Mouse (Mus musculus) MEL (cell line): ENCODE results near the gene Apobec3. TPM values are rescaled to one million over a fixed set of nuclear protein-coding genes. Genes with fewer than 3 reads are reported as not detected.

Experiments
- DNase-seq: peaks from one replicate; pipeline ENCODE4 v3.0.0; 2011; ENCODE audit warnings: low read depth, low spot score
- H3K27ac ChIP-seq: 2 replicates; pipeline ENCODE4 v1.5.1; 2012; ENCODE audit warnings: low read depth, mild to moderate bottlenecking, control low read depth, low read length, moderate library complexity; ENCODE audit not compliant: control insufficient read depth
- H3K27me3 ChIP-seq, 2 experiments: fragments of 150-350 bp in 1 of 2; sonication (generic) in 1 of 2; 2 replicates each; pipeline ENCODE4 v1.6.1; 2012; ENCODE audit warnings: low read length in 2 of 2, mild to moderate bottlenecking in 2 of 2, improper control_type of control experiment in 1 of 2, moderate library complexity in 1 of 2; ENCODE audit not compliant: insufficient read depth in 2 of 2, control insufficient read depth in 1 of 2
- H3K36me3 ChIP-seq, 2 experiments: 2 replicates each; pipeline ENCODE4 v1.6.1; 2012 to 2014; ENCODE audit warnings: low read length in 2 of 2, improper control_type of control experiment in 1 of 2, inconsistent platforms in 1 of 2, mild to moderate bottlenecking in 1 of 2; ENCODE audit not compliant: insufficient read depth in 2 of 2, control insufficient read depth in 1 of 2
- H3K4me1 ChIP-seq, 2 experiments: fragments of 150-350 bp in 1 of 2; sonication (generic) in 1 of 2; 2 replicates each; pipeline ENCODE4 v1.6.1; 2012; ENCODE audit warnings: low read length in 2 of 2, improper control_type of control experiment in 1 of 2, mild to moderate bottlenecking in 1 of 2; ENCODE audit not compliant: insufficient read depth in 2 of 2, control insufficient read depth in 1 of 2
- H3K4me3 ChIP-seq, 2 experiments: fragments of 150-350 bp in 1 of 2; sonication (generic) in 1 of 2; 2 replicates each; pipeline ENCODE4 v1.5.1; 2012; ENCODE audit warnings: low read depth in 2 of 2, low read length in 2 of 2, mild to moderate bottlenecking in 2 of 2, moderate library complexity in 2 of 2, control low read depth in 1 of 2, improper control_type of control experiment in 1 of 2; ENCODE audit not compliant: control insufficient read depth in 1 of 2, insufficient read depth in 1 of 2
- H3K79me2 ChIP-seq: 2 replicates; pipeline ENCODE4 v1.6.1; 2012; ENCODE audit warnings: mild to moderate bottlenecking, low read length, moderate library complexity; ENCODE audit not compliant: control insufficient read depth, poor library complexity, insufficient read depth
- H3K9ac ChIP-seq: 2 replicates; pipeline ENCODE4 v1.6.1; 2012; ENCODE audit warnings: low read depth, mild to moderate bottlenecking, control low read depth, low read length, moderate library complexity; ENCODE audit not compliant: control insufficient read depth, poor library complexity, severe bottlenecking
- H3K9me3 ChIP-seq: fragments of 150-350 bp; sonication (generic); replicated peaks from 2 replicates; pipeline ENCODE4 v1.6.1; 2012; ENCODE audit warnings: mild to moderate bottlenecking, low read length, improper control_type of control experiment, moderate library complexity; ENCODE audit not compliant: insufficient read depth
- BHLHE40 ChIP-seq: IDR thresholded peaks from 2 replicates; pipeline ENCODE4 v1.6.1; 2012; ENCODE audit warnings: low read depth, mild to moderate bottlenecking, inconsistent platforms, low read length, improper control_type of control experiment, borderline replicate concordance
- CTCF ChIP-seq, 3 experiments: IDR thresholded peaks in 2 of 3; conservative IDR thresholded peaks in 1 of 3; 2 replicates each; pipeline ENCODE4 v1.5.1; 2011 to 2012; ENCODE audit warnings: low read length in 3 of 3, low read depth in 2 of 3, mild to moderate bottlenecking in 2 of 3, improper control_type of control experiment in 1 of 3, inconsistent platforms in 1 of 3, mixed read lengths in 1 of 3, moderate library complexity in 1 of 3; ENCODE audit not compliant: control insufficient read depth in 1 of 3, insufficient read depth in 1 of 3, poor library complexity in 1 of 3, severe bottlenecking in 1 of 3
- E2F4 ChIP-seq: IDR thresholded peaks from 2 replicates; pipeline ENCODE4 v1.6.1; 2011; ENCODE audit warnings: low read depth, low read length, improper control_type of control experiment, borderline replicate concordance
- ELF1 ChIP-seq: IDR thresholded peaks from 2 replicates; pipeline ENCODE4 v1.6.1; 2014; ENCODE audit warnings: low read depth, mild to moderate bottlenecking, inconsistent platforms, low read length, improper control_type of control experiment, moderate library complexity
- ETS1 ChIP-seq: IDR thresholded peaks from 2 replicates; pipeline ENCODE4 v1.6.1; 2012; ENCODE audit warnings: low read depth, mild to moderate bottlenecking, inconsistent platforms, low read length, improper control_type of control experiment, moderate library complexity
- HCFC1 ChIP-seq: IDR thresholded peaks from 2 replicates; pipeline ENCODE4 v1.6.1; 2012; ENCODE audit warnings: low read depth, mild to moderate bottlenecking, inconsistent platforms, low read length, improper control_type of control experiment, moderate library complexity
- JUND ChIP-seq: IDR thresholded peaks from 2 replicates; pipeline ENCODE4 v1.6.1; 2011; ENCODE audit warnings: low read depth, mild to moderate bottlenecking, improper control_type of control experiment, low read length
- MAFK ChIP-seq: IDR thresholded peaks from 2 replicates; pipeline ENCODE4 v1.6.1; 2011; ENCODE audit warnings: low read depth, mild to moderate bottlenecking, low read length, improper control_type of control experiment, borderline replicate concordance
- MAX ChIP-seq: IDR thresholded peaks from 2 replicates; pipeline ENCODE4 v1.6.1; 2011; ENCODE audit warnings: low read length, improper control_type of control experiment
- MAZ ChIP-seq: IDR thresholded peaks from 2 replicates; pipeline ENCODE4 v1.6.1; 2012; ENCODE audit warnings: low read depth, mild to moderate bottlenecking, inconsistent platforms, low read length, improper control_type of control experiment
- MXI1 ChIP-seq: IDR thresholded peaks from 2 replicates; pipeline ENCODE4 v1.6.1; 2011; ENCODE audit warnings: mild to moderate bottlenecking, low read depth, low read length, improper control_type of control experiment
- MYB ChIP-seq: IDR thresholded peaks from 2 replicates; pipeline ENCODE4 v1.6.1; 2011; ENCODE audit warnings: mild to moderate bottlenecking, low read depth, low read length, improper control_type of control experiment
- MYC ChIP-seq: IDR thresholded peaks from 2 replicates; pipeline ENCODE4 v1.6.1; 2011; ENCODE audit warnings: low read depth, mild to moderate bottlenecking, low read length, improper control_type of control experiment, moderate library complexity
- NRF1 ChIP-seq: IDR thresholded peaks from 2 replicates; pipeline ENCODE4 v1.6.1; 2014; ENCODE audit warnings: low read depth, mild to moderate bottlenecking, inconsistent platforms, low read length, improper control_type of control experiment, moderate library complexity; ENCODE audit not compliant: poor library complexity, insufficient read depth, severe bottlenecking
- SIN3A ChIP-seq: IDR thresholded peaks from 2 replicates; pipeline ENCODE4 v1.6.1; 2012; ENCODE audit warnings: low read length, improper control_type of control experiment, inconsistent platforms
- SMC3 ChIP-seq: IDR thresholded peaks from 2 replicates; pipeline ENCODE4 v1.6.1; 2011; ENCODE audit warnings: low read depth, low read length, improper control_type of control experiment
- UBTF ChIP-seq: IDR thresholded peaks from 2 replicates; pipeline ENCODE4 v1.6.1; 2012; ENCODE audit warnings: low read depth, mild to moderate bottlenecking, inconsistent platforms, low read length, improper control_type of control experiment, moderate library complexity, borderline replicate concordance; ENCODE audit not compliant: insufficient read depth
- USF1 ChIP-seq: IDR thresholded peaks from 2 replicates; pipeline ENCODE4 v1.6.1; 2014; ENCODE audit warnings: low read depth, mild to moderate bottlenecking, inconsistent platforms, low read length, improper control_type of control experiment, moderate library complexity
- USF2 ChIP-seq, 2 experiments: IDR thresholded peaks; 2 replicates each; pipeline ENCODE4 v1.6.1; 2011 to 2012; ENCODE audit warnings: improper control_type of control experiment in 2 of 2, low read length in 2 of 2, borderline replicate concordance in 1 of 2, inconsistent platforms in 1 of 2, low read depth in 1 of 2, mild to moderate bottlenecking in 1 of 2; ENCODE audit not compliant: insufficient read depth in 1 of 2
- ZKSCAN1 ChIP-seq: IDR thresholded peaks from 2 replicates; pipeline ENCODE4 v1.6.1; 2012; ENCODE audit warnings: low read depth, mild to moderate bottlenecking, inconsistent platforms, low read length, improper control_type of control experiment, moderate library complexity
- polyA plus RNA-seq, 2 experiments: library from polyadenylated mRNA; stranded (reverse) in 1 of 2; unstranded in 1 of 2; fragments of >175 nt in 1 of 2; fragments of >200 nt in 1 of 2; gene quantifications; 2 replicates each; pipeline versions ENCODE4 v1.2.1 to v1.2.4; 2012; ENCODE audit warnings: low replicate concordance in 2 of 2, low read depth in 1 of 2; ENCODE audit not compliant: insufficient read length in 2 of 2, insufficient read depth in 1 of 2, missing spikeins in 1 of 2
- total RNA-seq: library from RNA; depleted of rRNA; stranded (reverse); fragments of 300-350 nt; gene quantifications from 2 replicates; pipeline ENCODE4 v1.2.3, GENCODE M21; 2012

Apobec3 gene
- total and polyA plus RNA-seq, 3 experiments, result 22.2 to 38.6 TPM; not detected in 1

DNA sequence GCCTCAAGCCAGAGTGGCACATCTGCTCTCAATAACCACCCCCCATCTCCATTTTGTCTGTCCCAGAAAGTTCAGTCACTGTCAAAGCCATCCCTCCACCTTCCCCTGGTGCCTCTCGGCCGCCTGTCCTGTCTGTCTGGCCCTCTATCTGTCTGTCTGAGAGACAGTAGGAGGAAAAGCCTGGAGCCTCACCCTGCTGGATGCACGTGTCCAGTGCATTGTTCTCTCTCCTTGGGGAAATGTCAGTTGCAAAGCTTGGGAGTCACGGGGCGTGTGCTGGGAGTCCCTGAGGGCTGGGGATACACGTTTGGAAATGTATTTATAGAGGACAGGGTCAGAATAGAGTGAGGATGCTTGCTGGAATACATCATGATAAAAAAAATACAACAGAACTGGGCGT lies 62.0 kb downstream of the Apobec3 start:
- Histone ChIP-seq H3K4me1 (no peaks in the 10 kb centered on the region), H3K9ac (no peak overlapping the region), H3K27ac (no peak overlapping the region), H3K4me3 (no peak overlapping the region), H3K9me3 (no peaks in the 10 kb centered on the region), H3K27me3 (no peaks in the 10 kb centered on the region), H3K79me2 (no peaks in the 10 kb centered on the region), H3K36me3 (no peaks in the 10 kb centered on the region)
- no peak for DNase-seq
- TF ChIP-seq USF1 (no peak), MYB (no peak), SIN3A (no peak), MXI1 (no peak), HCFC1 (no peak), JUND (no peak)

GRCm38 (mm10) chr15:79956559-79956958 lies 65.1 kb downstream of the Apobec3 start:
- DNase-seq, result no peak
- Histone ChIP-seq H3K27me3 (no peaks in the 10 kb centered on the region), H3K9me3 (no peaks in the 10 kb centered on the region), H3K4me1 (no peaks in the 10 kb centered on the region), H3K9ac (no peak overlapping the region), H3K79me2 (no peaks in the 10 kb centered on the region), H3K4me3 (no peak overlapping the region), H3K27ac (no peak overlapping the region), H3K36me3 (no peaks in the 10 kb centered on the region)
- TF ChIP-seq SMC3 (no peak), ZKSCAN1 (no peak), E2F4 (no peak), ETS1 (no peak), MAFK (no peak), NRF1 (no peak), UBTF (no peak), CTCF (IDR thresholded peaks at IDR 0.05 in 2 of 3, conservative IDR thresholded peaks at IDR 0.05 in 1 of 3; ENCODE audit: control insufficient read depth in 1 of 3, insufficient read depth in 1 of 3, low read depth in 2 of 3, low read length in 3 of 3, poor library complexity in 1 of 3, severe bottlenecking in 1 of 3) (no peak), MYC (no peak), BHLHE40 (no peak), MYB (no peak), ELF1 (no peak), SIN3A (no peak), MAX (no peak), MXI1 (no peak), USF2 (IDR thresholded peaks at IDR 0.05; ENCODE audit: borderline replicate concordance in 1 of 2, insufficient read depth in 1 of 2, low read depth in 1 of 2, low read length in 2 of 2) (no peak), MAZ (no peak)
